Mouse (Mus musculus) spleen, adult 2 months (tissue): ENCODE data around the gene Epha8. TPM values are rescaled to one million over a fixed set of nuclear protein-coding genes. Genes with fewer than 3 reads are reported as not detected.

Experiments
- DNase-seq, 2 experiments: peaks; one replicate each; pipeline versions ENCODE4 v3.0.0 to v3.0.0-alpha.2; 2012 to 2021; ENCODE audit warnings: low spot score in 2 of 2, low read depth in 1 of 2
- H3K27ac ChIP-seq: fragments of 200-500 bp; 2 replicates; pipeline ENCODE4 v1.5.1; 2012; ENCODE audit warnings: low read length, inconsistent platforms; ENCODE audit not compliant: insufficient read depth
- H3K27me3 ChIP-seq: fragments of 200-500 bp; 2 replicates; pipeline ENCODE4 v1.6.1; 2012; ENCODE audit warnings: mild to moderate bottlenecking, moderate library complexity, low read length, inconsistent platforms; ENCODE audit not compliant: control insufficient read depth, insufficient read depth
- H3K36me3 ChIP-seq: fragments of 200-500 bp; 2 replicates; pipeline ENCODE4 v1.6.1; 2012; ENCODE audit warnings: mild to moderate bottlenecking, low read length, inconsistent platforms; ENCODE audit not compliant: control insufficient read depth, insufficient read depth
- H3K4me1 ChIP-seq: fragments of 200-500 bp; 2 replicates; pipeline ENCODE4 v1.6.1; 2011; ENCODE audit warnings: inconsistent platforms; ENCODE audit not compliant: control insufficient read depth, insufficient read depth, insufficient read length
- H3K4me3 ChIP-seq: fragments of 200-500 bp; 2 replicates; pipeline ENCODE4 v1.5.1; 2011; ENCODE audit warnings: mild to moderate bottlenecking, inconsistent platforms; ENCODE audit not compliant: insufficient read depth, insufficient read length; ENCODE audit errors: extremely low read depth
- CTCF ChIP-seq: fragments of 200-500 bp; IDR thresholded peaks from 2 replicates; pipeline ENCODE4 v1.5.1; 2011; ENCODE audit warnings: mild to moderate bottlenecking, inconsistent platforms; ENCODE audit not compliant: insufficient read depth, insufficient read length, insufficient replicate concordance; ENCODE audit errors: extremely low read depth
- POLR2A ChIP-seq: fragments of 200-500 bp; IDR thresholded peaks from 2 replicates; pipeline ENCODE4 v1.6.1; 2011; ENCODE audit warnings: low read depth, low read length, inconsistent platforms
- WGBS: fragments of 180-500 bp; shearing (Covaris S2); methylation state at CpG from one replicate; pipeline ENCODE4 v1.1.7; 2018; 5-methylcytosine and 5-hydroxymethylcytosine counted together
- polyA plus RNA-seq: library from polyadenylated mRNA; depleted of rRNA; stranded (reverse); fragments of >200 nt; gene quantifications from 2 replicates; pipeline ENCODE4 v1.2.3, GENCODE M21; 2012

Epha8 gene
- polyA plus RNA-seq, 1 experiment = 0.46 TPM

GRCm38 (mm10) chr4:136967511-136967910 lies 10.9 kb upstream of the Epha8 start:
- whole genome bisulfite sequencing = 19% methylated on average over 9 of the region's 9 CpGs
- Histone ChIP-seq H3K4me1 (no peaks in the 10 kb centered on the region), H3K36me3 (no peaks in the 10 kb centered on the region), H3K27ac (no peak overlapping the region), H3K4me3 (no peak overlapping the region), H3K27me3 (no peaks in the 10 kb centered on the region; the same call in 1 of the 2 replicates)
- DNase-seq = no peak
- no peak for TF ChIP-seq POLR2A

GRCm38 (mm10) chr4:136966493-136967390 lies 10.1 kb upstream of the Epha8 start:
- Histone ChIP-seq H3K27ac (no peak overlapping the region), H3K36me3 (no peaks in the 10 kb centered on the region), H3K4me1 (no peaks in the 10 kb centered on the region), H3K27me3 (no peaks in the 10 kb centered on the region; the same call in 1 of the 2 replicates), H3K4me3 (no peak overlapping the region)
- WGBS = 44% methylated on average over 16 of the region's 16 CpGs
- DNase-seq = no peak
- TF ChIP-seq CTCF (no peak), POLR2A (no peak)

- Histone ChIP-seq H3K4me3 (no peak overlapping the region), H3K27me3 (no peaks in the 10 kb centered on the region; the same call in 1 of the 2 replicates), H3K36me3 (no peaks in the 10 kb centered on the region), H3K4me1 (no peaks in the 10 kb centered on the region), H3K27ac (no peak overlapping the region)
- WGBS = 39% methylated on average over 15 of the region's 15 CpGs
- DNase-seq = no peak
- TF ChIP-seq POLR2A (no peak), CTCF (no peak)
These were observed 8.4 kb upstream of the Epha8 start for GRCm38 (mm10) chr4:136964990-136965421.

GRCm38 (mm10) chr4:136962447-136962846 lies 5.8 kb upstream of the Epha8 start:
- 88% methylated on average over 4 of the region's 4 CpGs for WGBS
- no peak for DNase-seq
- H3K36me3 ChIP-seq = no peaks in the 10 kb centered on the region
- TF ChIP-seq CTCF (no peak), POLR2A (no peak)
- no peak overlapping the region for H3K27ac ChIP-seq
- peaks cover 4% of the 10 kb centered on the region; the same call in 1 of the 2 replicates for H3K27me3 ChIP-seq
- H3K4me3 ChIP-seq = no peak overlapping the region
- no peaks in the 10 kb centered on the region for H3K4me1 ChIP-seq

- no peak for DNase-seq
- H3K27ac ChIP-seq = no peak overlapping the region
- no peaks in the 10 kb centered on the region for H3K36me3 ChIP-seq
- H3K4me1 ChIP-seq = no peaks in the 10 kb centered on the region
- no peak overlapping the region for H3K4me3 ChIP-seq
- TF ChIP-seq CTCF (no peak), POLR2A (no peak)
- 33% methylated on average over 4 of the region's 4 CpGs for WGBS
- H3K27me3 ChIP-seq = peaks cover 8% of the 10 kb centered on the region; the same call in 1 of the 2 replicates
These were observed 5.1 kb upstream of the Epha8 start for GRCm38 (mm10) chr4:136961642-136962285.

GRCm38 (mm10) chr4:136960581-136960980 lies 4.0 kb upstream of the Epha8 start:
- Histone ChIP-seq H3K4me1 (no peaks in the 10 kb centered on the region), H3K27me3 (peaks cover 13% of the 10 kb centered on the region), H3K4me3 (no peak overlapping the region), H3K27ac (no peak overlapping the region), H3K36me3 (no peaks in the 10 kb centered on the region)
- TF ChIP-seq CTCF = no peak
- TF ChIP-seq POLR2A = no peak
- WGBS = 56% methylated on average over 9 of the region's 9 CpGs
- DNase-seq = no peak

- no peak for DNase-seq
- H3K27ac ChIP-seq = no peak overlapping the region
- TF ChIP-seq CTCF (no peak), POLR2A (no peak)
- 41% methylated on average over 3 of the region's 3 CpGs for WGBS
- no peaks in the 10 kb centered on the region for H3K36me3 ChIP-seq
- peaks cover 13% of the 10 kb centered on the region for H3K27me3 ChIP-seq
- no peaks in the 10 kb centered on the region for H3K4me1 ChIP-seq
- H3K4me3 ChIP-seq = no peak overlapping the region
These were observed 3.5 kb upstream of the Epha8 start for GRCm38 (mm10) chr4:136960068-136960467.
